Comparison of ENCODE assay signal across 16 mouse cellular contexts in the genomic region with DNA sequence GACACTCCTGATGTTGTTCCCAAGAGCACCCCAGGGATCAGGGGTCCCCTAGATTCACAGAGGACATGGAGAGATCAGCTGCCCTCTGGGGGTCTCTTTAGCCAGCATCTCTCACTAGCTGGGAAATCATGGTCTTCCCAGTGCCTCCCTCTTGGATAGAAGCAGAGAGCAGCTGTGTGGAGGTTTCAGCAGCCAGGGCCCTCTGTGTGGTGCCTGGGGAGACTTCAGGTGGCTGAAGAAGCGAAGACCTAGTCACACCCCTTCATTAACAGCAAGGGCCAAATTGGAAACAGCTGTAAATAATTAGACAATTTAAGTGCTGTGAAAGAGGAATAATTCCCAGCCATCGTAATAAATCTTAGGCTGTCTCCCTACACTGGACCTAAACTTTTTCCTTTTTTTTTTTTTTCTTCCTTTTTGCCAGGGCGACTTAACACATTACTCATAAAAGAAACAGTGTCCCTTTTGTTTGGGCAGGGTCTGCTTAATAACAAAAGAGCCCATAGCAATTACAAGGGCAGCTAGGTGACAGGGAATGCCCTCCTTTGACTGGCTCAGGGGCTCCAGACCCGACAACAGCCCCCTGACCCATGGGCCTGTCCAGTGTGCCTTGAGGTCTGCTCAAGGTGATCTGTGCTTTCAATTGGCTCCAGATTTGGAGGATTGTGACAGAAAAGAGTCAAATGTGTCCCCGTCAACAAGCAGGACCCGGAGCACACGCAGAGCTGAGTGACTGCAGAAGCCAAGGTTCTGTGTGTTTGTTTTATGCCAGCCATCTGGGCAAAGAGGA.
"Had no signal": no experiment of that assay in that cellular context is flagged by ENCODE, and none has a peak within 500 bp of the region (broad histone marks: within the 10 kb centered on the region; RNA-seq: fewer than 3 reads in every experiment).

No protein-coding gene starts in this region.

- H3K9ac ChIP-seq: liver, embryonic 15.5 days; neural tube, embryonic 13.5 days; stomach, embryonic 15.5 days had no signal

- H3K27ac ChIP-seq: left cerebral cortex, adult 2 months; liver, embryonic 15.5 days; midbrain, embryonic 10.5 days; neural tube, embryonic 13.5 days; stomach, embryonic 15.5 days had no signal

- DNase-seq: kidney, adult 9 months; kidney, postnatal 25 days; lung, adult 2 months; lung, postnatal 36 days; midbrain, embryonic 14.5 days; retina, postnatal 1 day; thymus, adult 2 months; thymus, postnatal 25 days had no signal

- H3K4me3 ChIP-seq: left cerebral cortex, adult 2 months; liver, embryonic 15.5 days; midbrain, embryonic 10.5 days; myocyte; neural tube, embryonic 13.5 days; stomach, embryonic 15.5 days had no signal

- ATAC-seq: lung, postnatal 0 days had no signal

- H3K9me3 ChIP-seq: liver, embryonic 15.5 days; midbrain, embryonic 10.5 days; neural tube, embryonic 13.5 days; stomach, embryonic 15.5 days had no signal

- H3K27me3 ChIP-seq: liver, embryonic 15.5 days; neural tube, embryonic 13.5 days; stomach, embryonic 15.5 days had no signal

- H3K36me3 ChIP-seq: liver, embryonic 15.5 days; midbrain, embryonic 10.5 days; neural tube, embryonic 13.5 days; stomach, embryonic 15.5 days had no signal

- H3K4me2 ChIP-seq: liver, embryonic 11.5 days; liver, embryonic 15.5 days; neural tube, embryonic 13.5 days; stomach, embryonic 15.5 days had no signal

- H3K4me1 ChIP-seq: liver, embryonic 15.5 days; stomach, embryonic 15.5 days had no signal
